Mouse (Mus musculus): ENCODE measurements at regions not wholly inside any gene's neighbourhood (a gene's known extent, or its start where the extent isn't known, plus 50 kb on each side); places are given as distances from the start of the nearest gene placed in this dataset.

DNA sequence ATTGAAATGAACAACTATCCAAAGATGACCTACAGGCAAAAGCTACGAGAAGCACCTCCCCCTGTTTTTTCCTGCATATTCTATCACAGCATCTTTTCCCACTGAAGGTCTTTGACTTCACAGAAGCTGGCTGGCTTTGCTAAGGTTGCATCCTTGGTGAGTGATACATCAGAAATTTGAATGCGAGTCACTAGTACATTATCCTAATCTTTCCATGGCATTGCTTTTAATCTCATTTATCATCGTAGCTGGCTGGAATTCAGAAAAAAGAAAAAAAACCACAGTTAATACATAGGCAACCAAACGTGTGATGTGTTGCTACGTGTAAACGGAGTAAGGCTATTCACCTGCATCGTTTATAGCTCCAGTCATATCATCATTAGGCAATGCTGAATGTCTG lies 120.6 kb upstream of the Sox9 start:
- no peak overlapping the region for H3K4me3 ChIP-seq (ENCODE audit: low read depth, low read length)
- no peak for ATAC-seq (ENCODE audit: low read depth)
- H3K4me1 ChIP-seq (ENCODE audit: control insufficient read depth, insufficient read depth, low read length): peaks cover 4% of the 10 kb centered on the region; the same call in 1 of the 2 replicates
- whole genome bisulfite sequencing: 84% methylated on average over 7 of the region's 7 CpGs
- no peak overlapping the region for H3K27ac ChIP-seq (replicated peaks; ENCODE audit: low read depth, low read length)
- H3K36me3 ChIP-seq (ENCODE audit: control insufficient read depth, insufficient read depth, low read length): no peaks in the 10 kb centered on the region
- no peaks in the 10 kb centered on the region for H3K27me3 ChIP-seq (replicated peaks; ENCODE audit: control insufficient read depth, insufficient read depth, low read length)
- no peak for DNase-seq (ENCODE audit: low spot score)
- no peak overlapping the region for H3K4me2 ChIP-seq (ENCODE audit: low read depth, low read length)
- no peak overlapping the region for H3K9ac ChIP-seq (ENCODE audit: low read depth, low read length)
- no peaks in the 10 kb centered on the region for H3K9me3 ChIP-seq (ENCODE audit: control insufficient read depth, low read length)

DNA sequence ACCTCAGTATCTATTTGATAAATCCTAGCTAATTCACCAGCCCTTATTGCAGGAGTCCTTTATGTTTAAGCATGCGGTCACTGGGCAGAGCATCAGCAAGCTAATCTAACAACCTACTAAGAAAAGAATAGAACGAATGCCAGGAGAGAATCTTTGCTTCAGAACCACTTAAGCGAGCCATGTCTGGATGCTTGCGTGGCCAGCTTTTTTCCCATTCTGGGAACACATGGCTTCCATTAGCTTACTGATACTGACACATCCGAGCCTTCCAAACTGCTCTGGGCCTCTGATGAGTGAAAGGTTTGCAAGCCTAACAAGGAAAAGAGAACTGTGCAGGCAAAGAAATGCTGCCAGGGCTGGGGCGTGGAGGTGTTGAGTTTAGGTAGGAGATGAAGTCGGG lies 114.7 kb upstream of the Sox9 start:
- ATAC-seq (ENCODE audit: low read depth) (no peak), DNase-seq (ENCODE audit: low spot score) (peak; percentile 58)
- H3K4me1 ChIP-seq (ENCODE audit: control insufficient read depth, insufficient read depth, low read length): no peaks in the 10 kb centered on the region; the same call in 1 of the 2 replicates
- H3K27me3 ChIP-seq (replicated peaks; ENCODE audit: control insufficient read depth, insufficient read depth, low read length): no peaks in the 10 kb centered on the region
- H3K4me2 ChIP-seq (ENCODE audit: low read depth, low read length): no peak overlapping the region
- H3K27ac ChIP-seq (replicated peaks; ENCODE audit: low read depth, low read length): no peak overlapping the region
- no peaks in the 10 kb centered on the region for H3K9me3 ChIP-seq (ENCODE audit: control insufficient read depth, low read length)
- 41% methylated on average over 7 of the region's 7 CpGs for WGBS
- no peak overlapping the region for H3K4me3 ChIP-seq (ENCODE audit: low read depth, low read length)
- H3K9ac ChIP-seq (ENCODE audit: low read depth, low read length): no peak overlapping the region
- no peaks in the 10 kb centered on the region for H3K36me3 ChIP-seq (ENCODE audit: control insufficient read depth, insufficient read depth, low read length)

DNA sequence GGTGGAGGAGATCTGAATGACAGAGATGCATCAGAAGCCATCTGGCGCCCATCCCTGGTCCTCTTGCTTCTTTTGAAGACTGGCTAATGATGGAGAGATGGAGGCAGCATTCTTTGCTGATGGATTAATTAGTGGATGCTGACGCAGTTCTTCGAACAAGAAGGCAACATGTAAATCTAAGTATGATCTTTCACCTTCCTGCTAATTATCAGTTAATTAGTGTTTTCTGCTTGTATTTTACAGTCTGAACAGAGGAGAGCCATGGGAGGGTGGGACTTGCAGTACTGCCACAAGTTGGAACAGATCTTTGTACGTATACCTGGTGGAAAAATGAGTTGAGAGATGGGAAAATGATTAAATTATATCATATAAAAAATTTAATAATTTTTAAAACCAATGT lies 109.9 kb upstream of the Sox9 start:
- no peak overlapping the region for H3K27ac ChIP-seq (replicated peaks; ENCODE audit: low read depth, low read length)
- DNase-seq (ENCODE audit: low spot score): no peak
- 76% methylated on average over 4 of the region's 4 CpGs for WGBS
- no peaks in the 10 kb centered on the region for H3K27me3 ChIP-seq (replicated peaks; ENCODE audit: control insufficient read depth, insufficient read depth, low read length)
- no peak overlapping the region for H3K4me3 ChIP-seq (ENCODE audit: low read depth, low read length)
- no peaks in the 10 kb centered on the region; the same call in 1 of the 2 replicates for H3K4me1 ChIP-seq (ENCODE audit: control insufficient read depth, insufficient read depth, low read length)
- no peaks in the 10 kb centered on the region for H3K36me3 ChIP-seq (ENCODE audit: control insufficient read depth, insufficient read depth, low read length)
- no peak for ATAC-seq (ENCODE audit: low read depth)
- H3K9me3 ChIP-seq (ENCODE audit: control insufficient read depth, low read length): no peaks in the 10 kb centered on the region
- no peak overlapping the region for H3K4me2 ChIP-seq (ENCODE audit: low read depth, low read length)
- no peak overlapping the region for H3K9ac ChIP-seq (ENCODE audit: low read depth, low read length)

DNA sequence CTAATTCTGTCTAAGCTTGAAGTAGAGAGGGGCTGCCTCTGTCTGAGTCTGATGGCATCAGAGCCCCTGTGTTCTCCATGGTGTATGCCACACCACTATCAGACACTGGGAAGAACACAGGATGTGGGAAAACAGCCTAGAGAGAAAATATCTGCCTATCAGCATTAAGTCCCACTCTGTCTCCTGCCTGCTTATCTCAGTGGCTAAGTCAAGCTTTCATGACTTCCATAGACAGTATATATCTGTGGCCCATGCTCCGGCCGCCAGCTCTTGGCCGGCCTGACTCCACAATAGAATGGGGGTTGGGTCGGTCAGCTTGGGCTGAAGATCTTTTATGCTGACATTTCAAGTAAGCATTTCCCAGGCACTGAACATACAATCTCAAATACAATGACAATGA lies 92.0 kb upstream of the Sox9 start:
- Histone ChIP-seq H3K4me2 (ENCODE audit: low read depth, low read length) (no peak overlapping the region), H3K27ac (replicated peaks; ENCODE audit: low read depth, low read length) (no peak overlapping the region), H3K27me3 (replicated peaks; ENCODE audit: control insufficient read depth, insufficient read depth, low read length) (no peaks in the 10 kb centered on the region), H3K4me1 (ENCODE audit: control insufficient read depth, insufficient read depth, low read length) (no peaks in the 10 kb centered on the region), H3K4me3 (ENCODE audit: low read depth, low read length) (no peak overlapping the region), H3K36me3 (ENCODE audit: control insufficient read depth, insufficient read depth, low read length) (no peaks in the 10 kb centered on the region), H3K9ac (ENCODE audit: low read depth, low read length) (no peak overlapping the region), H3K9me3 (ENCODE audit: control insufficient read depth, low read length) (no peaks in the 10 kb centered on the region)
- ATAC-seq (ENCODE audit: low read depth) (no peak), DNase-seq (ENCODE audit: low spot score) (no peak)
- WGBS: 97% methylated on average over 4 of the region's 4 CpGs

DNA sequence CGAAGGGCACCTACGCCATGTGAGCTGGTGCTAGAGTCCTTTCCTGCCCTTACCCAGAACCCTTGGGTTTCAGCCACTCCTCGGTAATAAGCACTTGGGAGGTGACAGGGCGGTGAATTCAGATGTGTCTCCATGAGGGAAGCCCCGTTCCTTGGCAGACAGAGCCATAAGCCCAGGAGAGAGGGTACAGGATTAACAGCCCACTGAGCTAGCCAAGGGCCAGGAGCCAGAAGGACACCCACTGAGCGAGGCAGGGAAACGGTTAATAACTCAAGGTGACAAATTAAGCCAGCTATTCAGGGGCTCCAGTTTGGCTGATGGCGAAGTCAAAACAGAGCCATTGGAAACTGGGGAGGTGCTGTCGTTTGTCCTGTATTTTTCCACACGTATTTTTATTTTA lies 75.9 kb upstream of the Sox9 start:
- no peaks in the 10 kb centered on the region for H3K36me3 ChIP-seq (ENCODE audit: control insufficient read depth, insufficient read depth, low read length)
- ATAC-seq (ENCODE audit: low read depth) (no peak), DNase-seq (ENCODE audit: low spot score) (no peak)
- no peaks in the 10 kb centered on the region for H3K27me3 ChIP-seq (replicated peaks; ENCODE audit: control insufficient read depth, insufficient read depth, low read length)
- no peak overlapping the region for H3K27ac ChIP-seq (replicated peaks; ENCODE audit: low read depth, low read length)
- no peaks in the 10 kb centered on the region for H3K9me3 ChIP-seq (ENCODE audit: control insufficient read depth, low read length)
- no peak overlapping the region for H3K4me2 ChIP-seq (ENCODE audit: low read depth, low read length)
- H3K9ac ChIP-seq (ENCODE audit: low read depth, low read length): no peak overlapping the region
- H3K4me1 ChIP-seq (ENCODE audit: control insufficient read depth, insufficient read depth, low read length): peaks cover 3% of the 10 kb centered on the region; the same call in 1 of the 2 replicates
- WGBS: 71% methylated on average over 10 of the region's 10 CpGs
- no peak overlapping the region for H3K4me3 ChIP-seq (ENCODE audit: low read depth, low read length)

DNA sequence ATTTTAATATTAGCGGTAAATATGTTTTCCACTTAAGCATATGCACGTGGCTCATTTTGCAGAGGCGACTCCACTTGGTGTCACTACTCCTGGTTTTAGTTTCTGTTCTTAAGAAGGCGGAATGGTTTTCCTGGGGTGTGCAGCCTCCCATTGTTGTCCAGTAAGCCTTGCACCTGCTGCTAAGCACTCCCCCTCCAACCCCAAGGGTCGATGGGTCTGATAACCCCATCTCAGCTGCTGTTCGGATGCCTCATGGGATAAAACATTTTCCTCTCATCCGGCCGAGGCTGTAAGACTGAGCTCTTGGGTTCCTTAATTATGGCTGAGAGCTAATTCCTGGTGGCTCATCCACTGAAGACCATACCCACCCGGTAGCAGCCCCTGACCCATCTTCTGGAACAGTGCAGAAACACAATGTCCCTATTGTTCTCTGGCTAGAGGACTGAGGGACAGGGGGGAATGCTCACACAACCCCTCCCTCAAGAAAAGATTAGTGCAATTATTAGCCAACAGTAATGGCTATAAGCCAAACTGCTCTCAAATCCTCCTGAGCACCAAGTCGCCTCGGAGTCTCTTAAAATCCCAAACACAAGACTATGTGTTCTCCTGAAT lies 73.8 kb upstream of the Sox9 start:
- peak; percentile 83; the same call in 1 of the 2 replicates for ATAC-seq (ENCODE audit: low read depth)
- 60% methylated on average over 11 of the region's 11 CpGs for WGBS
- Histone ChIP-seq H3K27ac (replicated peaks; ENCODE audit: low read depth, low read length) (no peak overlapping the region), H3K9me3 (ENCODE audit: control insufficient read depth, low read length) (no peaks in the 10 kb centered on the region), H3K4me2 (ENCODE audit: low read depth, low read length) (no peak overlapping the region), H3K36me3 (ENCODE audit: control insufficient read depth, insufficient read depth, low read length) (no peaks in the 10 kb centered on the region), H3K27me3 (replicated peaks; ENCODE audit: control insufficient read depth, insufficient read depth, low read length) (no peaks in the 10 kb centered on the region), H3K4me1 (ENCODE audit: control insufficient read depth, insufficient read depth, low read length) (peaks cover 3% of the 10 kb centered on the region; the same call in 1 of the 2 replicates), H3K9ac (ENCODE audit: low read depth, low read length) (no peak overlapping the region), H3K4me3 (ENCODE audit: low read depth, low read length) (no peak overlapping the region)
- DNase-seq (ENCODE audit: low spot score): peak; percentile 56

DNA sequence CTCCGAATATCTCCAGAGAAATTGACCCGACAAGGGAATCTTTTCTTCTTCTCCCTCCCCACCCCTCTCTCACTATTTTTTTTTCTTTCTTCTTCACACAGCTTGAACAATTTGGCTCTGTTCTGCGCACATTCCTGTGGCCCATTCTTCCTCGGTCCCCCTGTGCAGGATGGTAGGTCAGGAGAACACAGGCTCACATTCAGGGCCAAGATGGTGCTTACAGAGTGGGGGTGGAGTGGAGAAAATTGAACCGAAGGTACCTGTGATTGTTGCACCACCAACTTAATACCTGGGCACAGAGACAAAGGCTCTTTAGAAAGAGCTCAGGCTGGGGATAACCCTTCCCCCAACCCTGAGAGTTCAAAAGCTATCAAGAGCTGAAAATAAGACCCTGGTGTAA lies 70.4 kb upstream of the Sox9 start:
- Histone ChIP-seq H3K9ac (ENCODE audit: low read depth, low read length) (no peak overlapping the region), H3K4me3 (ENCODE audit: low read depth, low read length) (no peak overlapping the region), H3K27ac (replicated peaks; ENCODE audit: low read depth, low read length) (no peak overlapping the region), H3K36me3 (ENCODE audit: control insufficient read depth, insufficient read depth, low read length) (no peaks in the 10 kb centered on the region), H3K27me3 (replicated peaks; ENCODE audit: control insufficient read depth, insufficient read depth, low read length) (no peaks in the 10 kb centered on the region), H3K4me2 (ENCODE audit: low read depth, low read length) (no peak overlapping the region), H3K4me1 (ENCODE audit: control insufficient read depth, insufficient read depth, low read length) (peaks cover 3% of the 10 kb centered on the region; the same call in 1 of the 2 replicates), H3K9me3 (ENCODE audit: control insufficient read depth, low read length) (no peaks in the 10 kb centered on the region)
- WGBS: 15% methylated on average over 5 of the region's 5 CpGs
- ATAC-seq (ENCODE audit: low read depth) (peak; percentile 58; the same call in 1 of the 2 replicates), DNase-seq (ENCODE audit: low spot score) (peak; percentile 46)

DNA sequence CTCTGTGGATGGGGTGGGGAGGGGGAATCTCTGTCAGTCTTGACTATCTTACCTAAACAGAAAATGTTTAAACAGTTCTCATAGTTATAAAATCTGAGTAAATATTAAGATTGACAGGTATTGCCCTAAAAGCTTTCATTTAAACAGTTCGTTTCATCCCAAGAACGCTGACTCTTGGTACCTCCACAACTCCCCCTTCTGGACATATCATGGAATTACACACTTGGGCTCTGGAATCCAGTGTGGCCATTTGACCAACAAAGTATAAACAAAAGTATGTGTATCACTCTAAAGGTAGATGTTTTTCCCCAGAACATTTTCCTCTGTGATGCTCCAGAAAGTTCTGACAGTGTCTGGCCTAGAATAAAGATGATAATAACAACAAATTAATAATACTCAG lies 63.5 kb upstream of the Sox9 start:
- DNase-seq (ENCODE audit: low spot score): no peak
- no peaks in the 10 kb centered on the region for H3K9me3 ChIP-seq (ENCODE audit: control insufficient read depth, low read length)
- no peak overlapping the region for H3K4me2 ChIP-seq (ENCODE audit: low read depth, low read length)
- H3K4me3 ChIP-seq (ENCODE audit: low read depth, low read length): no peak overlapping the region
- no peaks in the 10 kb centered on the region for H3K4me1 ChIP-seq (ENCODE audit: control insufficient read depth, insufficient read depth, low read length)
- no peak for ATAC-seq (ENCODE audit: low read depth)
- 77% methylated on average over 2 of the region's 2 CpGs for WGBS
- no peaks in the 10 kb centered on the region for H3K36me3 ChIP-seq (ENCODE audit: control insufficient read depth, insufficient read depth, low read length)
- H3K27ac ChIP-seq (replicated peaks; ENCODE audit: low read depth, low read length): no peak overlapping the region
- no peak overlapping the region for H3K9ac ChIP-seq (ENCODE audit: low read depth, low read length)
- no peaks in the 10 kb centered on the region for H3K27me3 ChIP-seq (replicated peaks; ENCODE audit: control insufficient read depth, insufficient read depth, low read length)

DNA sequence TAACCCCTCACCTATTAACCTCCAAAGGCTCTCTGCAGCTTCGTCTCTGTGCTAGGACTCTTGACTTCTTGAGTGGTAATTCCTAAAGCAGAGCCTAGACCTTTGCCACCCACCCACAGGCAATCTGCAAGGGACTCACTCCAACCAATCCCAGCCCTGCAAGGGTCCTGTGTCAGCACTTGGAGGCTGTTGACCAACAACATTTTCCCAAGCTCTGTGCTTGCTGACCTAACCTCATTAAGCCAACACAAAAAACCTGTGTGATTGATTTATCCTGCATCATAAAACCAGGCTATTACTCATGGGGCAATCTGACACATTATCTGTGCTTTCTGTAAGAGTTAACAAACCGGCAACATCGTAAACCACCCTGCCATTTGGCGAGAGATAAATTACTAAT lies 61.4 kb upstream of the Sox9 start:
- no peaks in the 10 kb centered on the region for H3K36me3 ChIP-seq (ENCODE audit: control insufficient read depth, insufficient read depth, low read length)
- H3K9me3 ChIP-seq (ENCODE audit: control insufficient read depth, low read length): no peaks in the 10 kb centered on the region
- 86% methylated on average over 4 of the region's 4 CpGs for WGBS
- ATAC-seq (ENCODE audit: low read depth) (no peak), DNase-seq (ENCODE audit: low spot score) (no peak)
- no peak overlapping the region for H3K4me3 ChIP-seq (ENCODE audit: low read depth, low read length)
- no peaks in the 10 kb centered on the region for H3K4me1 ChIP-seq (ENCODE audit: control insufficient read depth, insufficient read depth, low read length)
- H3K4me2 ChIP-seq (ENCODE audit: low read depth, low read length): no peak overlapping the region
- H3K9ac ChIP-seq (ENCODE audit: low read depth, low read length): no peak overlapping the region
- no peaks in the 10 kb centered on the region for H3K27me3 ChIP-seq (replicated peaks; ENCODE audit: control insufficient read depth, insufficient read depth, low read length)
- H3K27ac ChIP-seq (replicated peaks; ENCODE audit: low read depth, low read length): no peak overlapping the region
